Mouse (Mus musculus): Measurements from ENCODE around the gene Clec9a. TPM values are rescaled to one million over a fixed set of nuclear protein-coding genes. Genes with fewer than 3 reads are reported as not detected.

The Clec9a gene
- polyA plus RNA-seq, 1 experiment from 2014 or later: 0.13 TPM

GRCm38 (mm10) chr6:129396997-129397396 is 11.7 kb upstream of the Clec9a start, which contains the start of gene Clec1b:
TSS of gene Clec1b (plus strand) at chr6:129397297.
- H3K4me1 ChIP-seq (replicated peaks): no peaks in the 10 kb centered on the region
- no peaks in the 10 kb centered on the region for H3K36me3 ChIP-seq
- no peak within 1 kb of the TSS for H3K9ac ChIP-seq
- WGBS: 81% methylated on average over 8 of the region's 8 CpGs
- no peak within 1 kb of the TSS for H3K4me3 ChIP-seq (replicated peaks)
- no peak within 1 kb of the TSS for H3K4me2 ChIP-seq (replicated peaks)
- no peaks in the 10 kb centered on the region for H3K9me3 ChIP-seq
- no peak within 1 kb of the TSS for H3K27ac ChIP-seq
- ATAC-seq: no peak
- H3K27me3 ChIP-seq (replicated peaks): no peaks in the 10 kb centered on the region

- WGBS: 48% methylated on average over 6 of the region's 6 CpGs
- Histone ChIP-seq H3K4me1 (replicated peaks) (no peaks in the 10 kb centered on the region), H3K27ac (no peak overlapping the region), H3K4me2 (replicated peaks) (no peak overlapping the region), H3K4me3 (replicated peaks) (no peak overlapping the region), H3K27me3 (replicated peaks) (no peaks in the 10 kb centered on the region), H3K9me3 (no peaks in the 10 kb centered on the region), H3K9ac (no peak overlapping the region), H3K36me3 (no peaks in the 10 kb centered on the region)
- 0 out of 2 replicates have a peak, but pooled peaks have one; percentile 41 for ATAC-seq
These were observed 8.7 kb upstream of the Clec9a start for GRCm38 (mm10) chr6:129399945-129400344.

- no peak overlapping the region for H3K9ac ChIP-seq
- H3K9me3 ChIP-seq: no peaks in the 10 kb centered on the region
- no peaks in the 10 kb centered on the region for H3K36me3 ChIP-seq
- no peaks in the 10 kb centered on the region for H3K4me1 ChIP-seq (replicated peaks)
- ATAC-seq: no peak
- H3K4me2 ChIP-seq (replicated peaks): no peak overlapping the region
- 90% methylated on average over 2 of the region's 2 CpGs for WGBS
- H3K27ac ChIP-seq: no peak overlapping the region
- H3K27me3 ChIP-seq (replicated peaks): no peaks in the 10 kb centered on the region
- no peak overlapping the region for H3K4me3 ChIP-seq (replicated peaks)
These were observed 6.3 kb upstream of the Clec9a start for GRCm38 (mm10) chr6:129402404-129402803.

GRCm38 (mm10) chr6:129403391-129403790 is 5.3 kb upstream of the Clec9a start:
- H3K4me2 ChIP-seq (replicated peaks): no peak overlapping the region
- H3K36me3 ChIP-seq: no peaks in the 10 kb centered on the region
- H3K4me1 ChIP-seq (replicated peaks): no peaks in the 10 kb centered on the region
- H3K27me3 ChIP-seq (replicated peaks): no peaks in the 10 kb centered on the region
- no peak overlapping the region for H3K9ac ChIP-seq
- H3K27ac ChIP-seq: no peak overlapping the region
- no peaks in the 10 kb centered on the region for H3K9me3 ChIP-seq
- 78% methylated on average over 6 of the region's 6 CpGs for WGBS
- H3K4me3 ChIP-seq (replicated peaks): no peak overlapping the region
- no peak for ATAC-seq

- Histone ChIP-seq H3K36me3 (no peaks in the 10 kb centered on the region), H3K27me3 (replicated peaks) (no peaks in the 10 kb centered on the region), H3K9ac (no peak overlapping the region), H3K27ac (no peak overlapping the region), H3K4me1 (replicated peaks) (no peaks in the 10 kb centered on the region), H3K4me3 (replicated peaks) (no peak overlapping the region), H3K9me3 (no peaks in the 10 kb centered on the region), H3K4me2 (replicated peaks) (no peak overlapping the region)
- no peak for ATAC-seq
These were observed 2.7 kb upstream of the Clec9a start for GRCm38 (mm10) chr6:129405999-129406398.

GRCm38 (mm10) chr6:129407324-129407723 is 1.3 kb upstream of the Clec9a start:
- H3K27me3 ChIP-seq (replicated peaks): no peaks in the 10 kb centered on the region
- WGBS: 60% methylated on average over 2 of the region's 2 CpGs
- H3K4me1 ChIP-seq (replicated peaks): no peaks in the 10 kb centered on the region
- H3K9me3 ChIP-seq: no peaks in the 10 kb centered on the region
- H3K4me3 ChIP-seq (replicated peaks): no peak overlapping the region
- no peak overlapping the region for H3K9ac ChIP-seq
- no peak overlapping the region for H3K27ac ChIP-seq
- ATAC-seq: no peak
- H3K4me2 ChIP-seq (replicated peaks): no peak overlapping the region
- no peaks in the 10 kb centered on the region for H3K36me3 ChIP-seq

- Histone ChIP-seq H3K36me3 (no peaks in the 10 kb centered on the region), H3K4me3 (replicated peaks) (no peak overlapping the region), H3K9me3 (no peaks in the 10 kb centered on the region), H3K4me2 (replicated peaks) (no peak overlapping the region), H3K27me3 (replicated peaks) (no peaks in the 10 kb centered on the region), H3K27ac (no peak overlapping the region), H3K9ac (no peak overlapping the region), H3K4me1 (replicated peaks) (no peaks in the 10 kb centered on the region)
- 53% methylated on average over 1 of the region's 1 CpGs for WGBS
- no peak for ATAC-seq
These were observed 5.5 kb downstream of the Clec9a start for GRCm38 (mm10) chr6:129414177-129414576.

- no peaks in the 10 kb centered on the region for H3K36me3 ChIP-seq
- no peak overlapping the region for H3K27ac ChIP-seq
- no peak overlapping the region for H3K4me2 ChIP-seq (replicated peaks)
- no peak overlapping the region for H3K9ac ChIP-seq
- H3K27me3 ChIP-seq (replicated peaks): no peaks in the 10 kb centered on the region
- no peak overlapping the region for H3K4me3 ChIP-seq (replicated peaks)
- no peaks in the 10 kb centered on the region for H3K9me3 ChIP-seq
- no peak for ATAC-seq
- WGBS: 51% methylated on average over 3 of the region's 3 CpGs
- peaks cover 8% of the 10 kb centered on the region for H3K4me1 ChIP-seq (replicated peaks)
These were observed 13.6 kb downstream of the Clec9a start for GRCm38 (mm10) chr6:129422311-129422710.

- peak; percentile 84 for ATAC-seq
- no peaks in the 10 kb centered on the region for H3K27me3 ChIP-seq (replicated peaks)
- H3K9ac ChIP-seq: no peak overlapping the region
- peaks cover 8% of the 10 kb centered on the region for H3K4me1 ChIP-seq (replicated peaks)
- 50% methylated on average over 4 of the region's 4 CpGs for WGBS
- no peak overlapping the region for H3K4me3 ChIP-seq (replicated peaks)
- no peaks in the 10 kb centered on the region for H3K36me3 ChIP-seq
- H3K27ac ChIP-seq: peak overlapping the region; percentile 28; the same call in 1 of the 2 replicates
- H3K4me2 ChIP-seq (replicated peaks): no peak overlapping the region
- H3K9me3 ChIP-seq: no peaks in the 10 kb centered on the region
These were observed 14.5 kb downstream of the Clec9a start for GRCm38 (mm10) chr6:129423040-129423733.

- Histone ChIP-seq H3K9ac (no peak overlapping the region), H3K36me3 (no peaks in the 10 kb centered on the region), H3K9me3 (no peaks in the 10 kb centered on the region), H3K27ac (no peak overlapping the region), H3K27me3 (replicated peaks) (no peaks in the 10 kb centered on the region), H3K4me3 (replicated peaks) (no peak overlapping the region), H3K4me1 (replicated peaks) (peaks cover 8% of the 10 kb centered on the region), H3K4me2 (replicated peaks) (no peak overlapping the region)
- 18% methylated on average over 1 of the region's 1 CpGs for WGBS
- ATAC-seq: peak; percentile 85
These were observed 15.0 kb downstream of the Clec9a start for GRCm38 (mm10) chr6:129423734-129424072.

GRCm38 (mm10) chr6:129425217-129425616 is 16.6 kb downstream of the Clec9a start:
- Histone ChIP-seq H3K4me3 (replicated peaks) (no peak overlapping the region), H3K27ac (no peak overlapping the region), H3K9ac (no peak overlapping the region), H3K4me1 (replicated peaks) (peaks cover 8% of the 10 kb centered on the region), H3K9me3 (no peaks in the 10 kb centered on the region), H3K27me3 (replicated peaks) (no peaks in the 10 kb centered on the region), H3K4me2 (replicated peaks) (no peak overlapping the region), H3K36me3 (no peaks in the 10 kb centered on the region)
- no peak for ATAC-seq
- WGBS: 32% methylated on average over 5 of the region's 5 CpGs

GRCm38 (mm10) chr6:129425812-129426211 is 17.1 kb downstream of the Clec9a start:
- 44% methylated on average over 5 of the region's 5 CpGs for WGBS
- H3K27ac ChIP-seq: no peak overlapping the region
- H3K4me1 ChIP-seq (replicated peaks): peaks cover 8% of the 10 kb centered on the region
- no peak for ATAC-seq
- H3K4me2 ChIP-seq (replicated peaks): no peak overlapping the region
- no peak overlapping the region for H3K4me3 ChIP-seq (replicated peaks)
- H3K9me3 ChIP-seq: no peaks in the 10 kb centered on the region
- no peaks in the 10 kb centered on the region for H3K36me3 ChIP-seq
- no peak overlapping the region for H3K9ac ChIP-seq
- no peaks in the 10 kb centered on the region for H3K27me3 ChIP-seq (replicated peaks)

GRCm38 (mm10) chr6:129427281-129427680 is 18.6 kb downstream of the Clec9a start:
- Histone ChIP-seq H3K4me3 (replicated peaks) (no peak overlapping the region), H3K36me3 (no peaks in the 10 kb centered on the region), H3K9me3 (no peaks in the 10 kb centered on the region), H3K27me3 (replicated peaks) (no peaks in the 10 kb centered on the region), H3K9ac (no peak overlapping the region), H3K4me2 (replicated peaks) (no peak overlapping the region), H3K27ac (no peak overlapping the region), H3K4me1 (replicated peaks) (peaks cover 8% of the 10 kb centered on the region)
- WGBS: 75% methylated on average over 4 of the region's 4 CpGs
- no peak for ATAC-seq

All from intestine, embryonic 15.5 days (tissue).